Mouse (Mus musculus): ENCODE results near the gene Ptpra. TPM values are rescaled to one million over a fixed set of nuclear protein-coding genes. Genes with fewer than 3 reads are reported as not detected.
"Not testable (repeated sequence)": the region's sequence is repeated elsewhere in the genome, so short reads cannot be mapped to it uniquely, and the experiment has no call there.

Gene Ptpra
- total and polyA plus RNA-seq, 3 experiments, result 38.5 to 73.3 (median 40.4) TPM

DNA sequence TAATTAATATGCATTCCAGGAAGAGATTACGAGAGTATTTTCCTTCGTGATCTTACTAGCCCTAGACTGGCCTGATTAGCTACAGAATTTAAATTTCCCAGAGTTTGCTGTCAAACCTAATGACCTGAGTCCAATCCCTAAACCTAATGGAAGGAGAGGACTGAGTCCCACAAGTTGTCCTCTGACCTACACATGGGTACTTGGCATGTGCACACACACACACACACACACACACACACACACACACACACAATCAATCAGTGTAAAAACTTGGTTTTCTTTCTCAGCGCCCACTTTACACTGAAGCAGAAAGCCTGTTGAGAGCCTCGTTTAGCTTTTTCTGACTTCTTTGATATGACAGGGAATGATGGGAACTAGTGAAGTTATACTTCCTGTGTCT is 41.1 kb downstream of the Ptpra start:
- Histone ChIP-seq H3K9me3 (replicated peaks; ENCODE audit: low read length) (peaks cover 12% of the 10 kb centered on the region), H3K4me3 (replicated peaks in 1 of 3; ENCODE audit: low read depth in 2 of 3, low read length in 2 of 3, poor library complexity in 1 of 3) (no peak overlapping the region), H3K4me1 (ENCODE audit: control insufficient read depth in 1 of 2, insufficient read depth in 2 of 2) (peaks cover 0 to 23% of the 10 kb centered on the region in 2 experiments; a peak in 2 of 4 replicates), H3K27ac (ENCODE audit: insufficient read depth, low read depth) (no peak overlapping the region), H3K27me3 (replicated peaks) (no peaks in the 10 kb centered on the region), H3K36me3 (replicated peaks in 1 of 2; ENCODE audit: control insufficient read depth in 1 of 2, insufficient read depth in 1 of 2, low read length in 1 of 2) (peaks cover 0 to 21% of the 10 kb centered on the region in 2 experiments), H3K79me2 (replicated peaks; ENCODE audit: control insufficient read depth, extremely low read depth, insufficient read depth, poor library complexity, severe bottlenecking) (no peaks in the 10 kb centered on the region; the same call in none of the 2 replicates), H3K9ac (ENCODE audit: insufficient read depth, low read depth) (no peak overlapping the region), H3K4me2 (ENCODE audit: insufficient read depth, low read depth, poor library complexity, severe bottlenecking) (no peak overlapping the region)
- dilution Hi-C loops (cut with MboI; ENCODE audit: extremely low pct_ligation_motif_present, extremely low pct_unique_long_range_greater_than_20kb, low sequenced_read_pairs), result no loop called here
- DNase-seq (ENCODE audit: extremely low read depth), result no peak
- in situ Hi-C loops (cut with MboI; ENCODE audit: low pct_ligation_motif_present, low pct_unique_long_range_greater_than_20kb, low sequenced_read_pairs), result no loop called here
- TF ChIP-seq PAX5 (IDR thresholded peaks at IDR 0.05; ENCODE audit: low read length), result no peak
- no peak for TF ChIP-seq TCF12 (IDR thresholded peaks at IDR 0.05; ENCODE audit: low read depth, low read length)
- TF ChIP-seq MXI1 (IDR thresholded peaks at IDR 0.05; ENCODE audit: low read depth, low read length), result no peak
- TF ChIP-seq RCOR1 (conservative IDR thresholded peaks at IDR 0.05; ENCODE audit: low read depth, low read length), result no peak
- TF ChIP-seq NELFE (IDR thresholded peaks at IDR 0.05; ENCODE audit: low read depth, low read length), result no peak

DNA sequence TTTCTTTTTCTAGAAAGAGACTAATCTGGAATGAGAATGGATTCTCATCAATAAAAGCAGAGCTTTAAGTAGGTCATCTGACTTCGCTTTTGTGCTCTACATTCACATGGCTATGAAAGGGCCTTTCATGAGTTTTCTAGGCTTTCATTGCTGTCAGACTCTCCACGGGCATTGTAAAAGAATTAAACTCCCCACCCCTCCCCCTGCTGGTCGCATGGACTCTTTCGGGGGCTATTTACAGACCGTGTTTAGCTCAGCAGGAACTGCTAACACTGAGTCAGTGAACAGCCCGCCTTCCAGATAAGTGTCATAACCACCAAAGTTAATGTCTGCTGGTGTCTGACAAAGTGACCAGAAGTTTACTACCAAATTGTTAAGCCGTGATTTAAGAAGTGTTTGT is 41.5 kb downstream of the Ptpra start:
- no peak overlapping the region for H3K27ac ChIP-seq (ENCODE audit: insufficient read depth, low read depth)

GRCm38 (mm10) chr2:130495114-130495513 is 45.0 kb downstream of the Ptpra start:
- in situ Hi-C loops (cut with MboI; ENCODE audit: low pct_ligation_motif_present, low pct_unique_long_range_greater_than_20kb, low sequenced_read_pairs); H3K27ac ChIP-seq (ENCODE audit: insufficient read depth, low read depth): not testable (repeated sequence)

More for the DNA sequence above, 41.5 kb downstream of the Ptpra start:
- Histone ChIP-seq H3K4me3 (replicated peaks in 1 of 3; ENCODE audit: low read depth in 2 of 3, low read length in 2 of 3, poor library complexity in 1 of 3) (no peak overlapping the region), H3K9ac (ENCODE audit: insufficient read depth, low read depth) (no peak overlapping the region), H3K36me3 (replicated peaks in 1 of 2; ENCODE audit: control insufficient read depth in 1 of 2, insufficient read depth in 1 of 2, low read length in 1 of 2) (peaks cover 0 to 22% of the 10 kb centered on the region in 2 experiments), H3K79me2 (replicated peaks; ENCODE audit: control insufficient read depth, extremely low read depth, insufficient read depth, poor library complexity, severe bottlenecking) (no peaks in the 10 kb centered on the region; the same call in none of the 2 replicates), H3K27me3 (replicated peaks) (no peaks in the 10 kb centered on the region), H3K4me1 (ENCODE audit: control insufficient read depth in 1 of 2, insufficient read depth in 2 of 2) (peaks cover 0 to 23% of the 10 kb centered on the region in 2 experiments; a peak in 2 of 4 replicates), H3K9me3 (replicated peaks; ENCODE audit: low read length) (peaks cover 12% of the 10 kb centered on the region), H3K4me2 (ENCODE audit: insufficient read depth, low read depth, poor library complexity, severe bottlenecking) (no peak overlapping the region)
- in situ Hi-C loops (cut with MboI; ENCODE audit: low pct_ligation_motif_present, low pct_unique_long_range_greater_than_20kb, low sequenced_read_pairs) (no loop called here), dilution Hi-C loops (cut with MboI; ENCODE audit: extremely low pct_ligation_motif_present, extremely low pct_unique_long_range_greater_than_20kb, low sequenced_read_pairs) (no loop called here)
- TF ChIP-seq JUND (conservative IDR thresholded peaks at IDR 0.05; ENCODE audit: low read depth, low read length) (no peak), E2F4 (IDR thresholded peaks at IDR 0.05; ENCODE audit: insufficient replicate concordance, low read depth, low read length) (no peak), ZKSCAN1 (IDR thresholded peaks at IDR 0.05; ENCODE audit: borderline replicate concordance, low read depth, low read length) (no peak), TBP (conservative IDR thresholded peaks at IDR 0.05; ENCODE audit: low read depth, low read length) (no peak), MAFK (IDR thresholded peaks at IDR 0.05; ENCODE audit: insufficient replicate concordance, low read length) (no peak), EP300 (IDR thresholded peaks at IDR 0.05; ENCODE audit: low read length) (no peak), MXI1 (IDR thresholded peaks at IDR 0.05; ENCODE audit: low read depth, low read length) (no peak), HCFC1 (IDR thresholded peaks at IDR 0.05; ENCODE audit: low read depth, low read length) (no peak), RCOR1 (conservative IDR thresholded peaks at IDR 0.05; ENCODE audit: low read depth, low read length) (no peak), SMC3 (IDR thresholded peaks at IDR 0.05; ENCODE audit: low read depth, low read length) (no peak)
- peak; percentile 14 for DNase-seq (ENCODE audit: extremely low read depth)

More at GRCm38 (mm10) chr2:130495114-130495513, 45.0 kb downstream of the Ptpra start:
- H3K79me2 ChIP-seq (replicated peaks; ENCODE audit: control insufficient read depth, extremely low read depth, insufficient read depth, poor library complexity, severe bottlenecking); H3K4me3 ChIP-seq (replicated peaks in 1 of 3; ENCODE audit: low read depth in 2 of 3, low read length in 2 of 3, poor library complexity in 1 of 3); H3K4me2 ChIP-seq (ENCODE audit: insufficient read depth, low read depth, poor library complexity, severe bottlenecking); H3K27me3 ChIP-seq (replicated peaks); H3K9ac ChIP-seq (ENCODE audit: insufficient read depth, low read depth); H3K9me3 ChIP-seq (replicated peaks; ENCODE audit: low read length); dilution Hi-C loops (cut with MboI; ENCODE audit: extremely low pct_ligation_motif_present, extremely low pct_unique_long_range_greater_than_20kb, low sequenced_read_pairs); DNase-seq (ENCODE audit: extremely low read depth): not testable (repeated sequence)
- H3K4me1 ChIP-seq (ENCODE audit: control insufficient read depth in 1 of 2, insufficient read depth in 2 of 2), result peaks cover 0 to 13% of the 10 kb centered on the region in 2 experiments; a peak in 2 of 4 replicates
- H3K36me3 ChIP-seq (replicated peaks in 1 of 2; ENCODE audit: control insufficient read depth in 1 of 2, insufficient read depth in 1 of 2, low read length in 1 of 2), result peaks cover 0 to 23% of the 10 kb centered on the region in 2 experiments

Data from CH12.LX (cell line).